Mouse (Mus musculus) embryo, embryonic 11.5 days (tissue): ENCODE results near the gene Cald1.

Experiments used
- DNase-seq: peaks from one replicate; pipeline ENCODE4 v3.0.0-alpha.2; 2012; ENCODE audit warnings: low read depth, low spot score

The Cald1 gene

DNA sequence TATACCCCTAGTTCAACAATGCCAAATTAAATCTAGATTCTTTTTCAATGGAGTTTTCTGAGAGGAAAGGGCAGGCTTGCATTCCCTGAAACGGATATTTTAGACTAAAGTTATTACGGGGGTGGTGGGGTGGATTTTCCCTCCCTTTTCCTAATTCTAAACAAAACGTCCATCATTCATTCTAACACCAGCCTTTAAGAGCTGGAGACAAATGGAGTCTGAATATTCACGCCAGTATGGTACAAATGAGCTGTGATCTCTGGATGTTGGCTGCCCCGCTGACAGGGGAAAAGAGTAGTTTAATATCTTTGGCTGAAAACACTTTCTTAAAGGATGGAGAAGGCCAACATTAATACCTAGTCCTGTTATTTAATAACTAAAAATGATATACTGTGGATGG is 66.4 kb downstream of the Cald1 start:
- no peak for DNase-seq

GRCm38 (mm10) chr6:34668739-34669254 is 70.5 kb downstream of the Cald1 start:
- DNase-seq, result no peak

- no peak for DNase-seq
These were observed 73.1 kb downstream of the Cald1 start for GRCm38 (mm10) chr6:34671355-34671754.

- no peak for DNase-seq
These were observed 76.1 kb downstream of the Cald1 start for GRCm38 (mm10) chr6:34674416-34674815.

GRCm38 (mm10) chr6:34674897-34675296 is 76.6 kb downstream of the Cald1 start:
- no peak for DNase-seq

DNA sequence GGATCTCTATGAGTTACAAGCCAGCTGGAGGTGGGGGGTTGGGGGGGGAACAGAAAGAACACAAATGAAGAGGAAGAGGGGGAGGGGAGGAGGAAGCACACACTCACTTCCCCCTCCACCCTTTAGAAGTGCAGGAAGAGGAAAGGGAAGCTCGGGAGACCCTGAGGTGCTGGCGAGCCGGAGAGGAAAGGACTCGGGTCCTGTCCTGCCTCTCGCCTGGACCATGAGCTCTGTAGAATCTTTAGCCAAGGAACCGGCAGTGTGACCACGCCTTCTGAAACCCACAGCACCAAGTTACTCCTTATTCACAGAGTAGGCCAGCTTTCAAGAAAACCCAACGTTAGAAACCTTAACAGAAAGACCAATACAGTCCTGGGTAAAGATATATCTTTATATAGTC is 83.8 kb downstream of the Cald1 start:
- no peak for DNase-seq

DNA sequence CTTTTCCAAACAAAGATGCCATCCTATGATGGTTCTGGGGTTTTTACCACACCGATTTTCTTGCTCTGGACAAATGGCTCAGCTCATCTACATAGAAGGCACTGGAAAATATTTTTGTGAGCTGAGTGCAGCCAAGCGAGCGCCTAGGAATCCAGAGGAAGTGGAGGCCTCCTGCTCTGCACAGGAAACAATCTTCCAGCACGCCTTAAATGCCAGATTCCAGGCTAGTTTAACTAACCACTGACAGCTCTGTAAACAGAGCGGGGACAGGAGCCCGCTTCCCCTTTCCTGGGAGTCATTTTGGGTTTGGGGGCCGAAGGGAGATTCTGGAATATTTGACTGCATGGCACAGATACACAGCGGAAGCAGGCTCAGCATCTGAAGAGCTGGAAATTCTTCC is 86.6 kb downstream of the Cald1 start:
- DNase-seq, result no peak

- no peak for DNase-seq
These were observed 90.7 kb downstream of the Cald1 start for GRCm38 (mm10) chr6:34688971-34689370.

DNA sequence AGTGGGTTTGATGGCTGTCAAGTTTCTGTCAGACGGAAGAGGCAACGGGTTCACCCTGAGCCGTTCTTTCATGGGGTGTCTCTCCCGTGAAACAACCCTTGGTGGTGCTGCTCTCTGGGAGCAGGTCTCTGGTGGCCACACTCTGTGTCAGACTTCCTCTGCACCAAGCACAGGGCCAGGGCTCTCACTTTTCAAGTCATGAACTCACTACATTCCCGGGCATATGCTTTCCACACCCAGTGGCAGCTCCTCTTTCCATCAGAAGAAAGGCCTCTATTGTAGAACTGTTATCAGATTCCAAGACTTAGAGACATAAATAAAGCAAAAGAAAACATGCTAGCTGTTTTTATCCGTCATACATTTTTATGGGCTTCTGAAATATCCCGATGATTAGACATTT is 93.1 kb downstream of the Cald1 start:
- no peak for DNase-seq

DNA sequence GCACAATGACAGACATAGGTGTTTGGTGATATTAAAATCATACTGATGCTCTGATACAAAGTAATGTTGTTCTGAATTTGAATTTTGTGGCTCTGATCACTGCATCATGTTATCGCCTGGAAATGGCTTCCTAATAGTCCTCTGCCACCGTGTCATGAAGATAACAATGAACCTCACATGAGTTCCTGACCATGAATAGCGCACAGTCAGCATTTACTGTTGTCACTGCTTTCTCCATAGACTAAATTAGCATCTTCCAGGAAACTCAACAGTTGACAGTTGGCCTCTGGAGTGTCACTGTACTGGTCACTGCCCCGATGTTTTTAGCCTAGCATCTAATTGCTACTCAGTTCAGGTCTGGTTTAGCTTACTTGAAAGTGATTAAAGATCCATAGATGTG is 95.8 kb downstream of the Cald1 start:
- no peak for DNase-seq

DNA sequence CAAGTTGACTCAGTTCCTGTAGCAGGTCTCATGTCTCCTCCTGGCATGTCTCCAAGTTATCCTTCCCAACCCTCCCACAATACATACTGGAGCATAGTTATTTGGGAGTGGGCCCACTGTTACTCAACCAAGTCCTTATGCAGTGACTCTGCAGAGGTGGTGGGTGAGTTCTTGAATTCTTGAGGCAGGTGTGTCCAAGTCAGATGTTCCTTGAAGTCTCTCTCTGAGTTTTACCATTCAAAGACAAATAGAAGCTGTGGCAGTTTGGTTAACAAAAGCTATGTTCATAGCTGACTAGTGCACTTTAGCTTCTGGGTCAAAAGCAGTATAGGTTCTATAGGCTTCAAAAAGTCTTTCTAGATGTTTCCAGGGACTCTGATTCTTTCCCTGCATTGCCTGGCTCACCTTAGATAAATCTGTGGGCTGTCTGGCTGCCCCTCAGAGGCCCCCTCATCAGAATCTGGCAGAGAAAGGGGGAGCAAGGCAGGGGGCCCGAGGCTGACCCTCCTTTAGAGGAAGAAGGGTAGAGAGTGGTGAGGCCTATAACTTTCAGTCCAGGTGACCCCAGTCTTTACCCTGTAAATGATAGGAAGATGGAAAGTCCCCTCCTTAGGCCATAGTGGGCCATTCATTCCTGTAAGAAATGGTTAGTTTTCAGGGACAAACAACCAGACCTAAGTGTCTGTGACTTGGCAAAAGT is 105.3 kb downstream of the Cald1 start:
- DNase-seq, result no peak

DNA sequence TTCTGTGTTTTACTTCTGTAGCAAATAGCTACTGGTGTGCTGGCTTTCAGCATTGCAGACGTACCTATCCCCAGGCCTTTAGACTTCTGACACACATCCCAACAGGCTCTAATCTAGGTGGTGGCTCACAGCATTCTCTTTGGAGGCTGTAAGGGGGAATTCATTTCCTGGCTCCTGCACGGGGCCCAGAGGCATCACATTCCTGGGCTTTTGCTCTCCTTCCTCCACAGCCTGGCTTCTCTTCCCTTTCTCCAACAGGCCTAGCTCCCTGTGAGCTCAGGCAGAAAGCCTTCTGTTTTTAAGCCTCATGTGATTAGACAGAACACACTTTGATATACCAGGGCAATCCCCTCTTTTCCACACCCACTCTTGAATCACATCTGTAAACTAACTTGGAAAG is 109.2 kb downstream of the Cald1 start:
- no peak for DNase-seq

GRCm38 (mm10) chr6:34708650-34709265 is 110.5 kb downstream of the Cald1 start:
- DNase-seq, result no peak

DNA sequence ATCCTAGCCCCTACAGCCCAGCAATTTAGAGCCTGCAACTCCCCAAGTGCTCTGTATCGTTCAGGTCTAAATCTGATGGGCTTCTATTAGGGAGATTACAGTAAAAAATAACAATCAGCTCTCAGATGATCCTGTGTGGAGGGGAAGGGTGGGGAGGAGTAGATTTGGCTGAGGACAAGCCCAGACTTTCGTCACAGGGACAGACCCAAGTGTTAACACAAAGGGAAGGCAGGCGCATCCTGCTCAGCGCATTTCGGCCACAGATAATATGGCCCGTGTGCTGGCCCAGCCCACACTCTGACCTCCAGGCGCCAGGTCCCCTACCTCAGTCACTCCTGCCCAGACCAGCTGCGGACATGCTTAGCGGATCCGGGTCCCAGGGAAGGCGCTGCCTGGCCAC is 111.0 kb downstream of the Cald1 start:
- DNase-seq, result peak; percentile 69

DNA sequence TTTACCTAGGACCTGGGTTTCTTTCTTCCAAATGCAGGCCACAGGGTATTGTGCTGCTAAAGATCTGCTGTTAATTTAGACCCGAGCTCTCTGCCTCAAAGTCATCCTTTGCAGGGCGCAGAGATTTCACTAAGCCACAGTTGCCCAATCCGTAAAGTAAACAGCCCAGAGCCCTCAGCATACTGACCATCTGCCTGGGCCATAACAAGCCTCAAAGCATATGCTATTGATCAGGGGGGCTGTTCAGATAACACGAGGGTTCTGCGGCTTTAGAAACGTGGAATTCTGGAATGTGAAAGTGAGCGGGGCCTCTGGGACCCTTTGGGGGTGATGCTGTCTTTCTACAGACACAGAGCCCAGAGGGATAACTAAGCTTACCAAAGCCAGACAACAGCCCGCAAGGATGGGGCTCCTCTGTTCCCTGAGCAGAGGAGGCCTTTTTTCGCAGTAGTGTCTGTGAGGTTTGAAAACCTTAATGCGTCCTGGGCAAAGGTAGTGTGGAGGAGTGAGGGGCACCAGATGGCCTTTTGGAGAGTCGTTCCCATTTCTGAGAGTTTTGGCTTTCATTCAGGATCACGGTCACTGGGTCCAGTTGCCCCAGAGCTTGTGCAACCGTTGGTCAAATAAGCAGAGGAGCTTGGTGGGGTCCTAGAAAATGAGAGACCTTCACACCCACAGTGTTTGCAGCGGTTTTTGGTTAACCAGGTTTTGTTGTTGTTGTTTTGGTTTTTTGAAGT is 111.8 kb downstream of the Cald1 start:
- DNase-seq, result no peak

- DNase-seq, result no peak
These were observed 112.5 kb downstream of the Cald1 start for GRCm38 (mm10) chr6:34710848-34711247.

- DNase-seq, result no peak
These were observed 113.3 kb downstream of the Cald1 start for GRCm38 (mm10) chr6:34711620-34712019.

DNA sequence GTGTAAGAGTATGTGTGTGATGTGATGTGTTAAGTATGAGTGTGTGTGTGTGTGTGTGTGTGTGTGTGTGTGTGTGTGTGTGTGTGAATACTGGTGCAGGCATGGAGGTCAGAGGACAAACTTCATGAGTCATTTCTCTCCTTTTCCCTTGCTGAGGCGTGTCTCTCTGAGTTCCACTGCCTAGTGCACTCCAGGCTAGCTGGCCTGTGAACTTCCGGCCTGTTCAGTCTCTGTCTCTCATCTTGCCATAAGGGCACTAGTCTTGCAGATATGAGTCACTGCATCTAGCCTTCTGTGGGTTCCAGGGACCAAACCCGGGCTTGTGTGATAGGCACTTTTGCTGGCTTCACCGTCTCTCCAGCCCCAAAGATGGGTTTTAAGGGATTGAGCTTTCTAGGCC is 114.9 kb downstream of the Cald1 start:
- DNase-seq, result no peak

- DNase-seq, result no peak
These were observed 115.5 kb downstream of the Cald1 start for GRCm38 (mm10) chr6:34713777-34714176.

GRCm38 (mm10) chr6:34714612-34715011 is 116.3 kb downstream of the Cald1 start:
- no peak for DNase-seq

- no peak for DNase-seq
These were observed 118.0 kb downstream of the Cald1 start for GRCm38 (mm10) chr6:34716206-34716887.
